Mouse (Mus musculus) layer of hippocampus, postnatal 14 days (tissue): ENCODE measurements around the gene Olfr1396. TPM values are rescaled to one million over a fixed set of nuclear protein-coding genes. Genes with fewer than 3 reads are reported as not detected.

Experiments used
- total RNA-seq, 2 experiments: library from RNA; stranded (reverse); gene quantifications; 2 replicates each; pipeline ENCODE4 v1.2.3; 2021

The Olfr1396 gene
- total RNA-seq, 2 experiments from 2014 or later, result not detected

Other genes with a start within 250 kb of the Olfr1396 start
- gene Irgm1, start 243.2 kb downstream of the Olfr1396 start, total RNA-seq, result 1 to 10 TPM; 4.2 to 5.2 TPM
- gene Gm5431, start 212.7 kb downstream of the Olfr1396 start, total RNA-seq, result under 1 TPM; 0.39 to 0.41 TPM
- 1 to 10 TPM in 1 of 2 experiments, under 1 TPM in 1; 0.81 to 1.2 TPM for gene Psme2b, start 168.7 kb downstream of the Olfr1396 start, total RNA-seq
- not detected for gene Olfr56, start 136.0 kb downstream of the Olfr1396 start, total RNA-seq
- 1 to 10 TPM in 1 of 2 experiments, under 1 TPM in 1; 0.52 to 1.6 TPM for gene 9930111J21Rik1, start 135.5 kb downstream of the Olfr1396 start, total RNA-seq
- gene Gm12185, start 122.6 kb downstream of the Olfr1396 start, total RNA-seq, result not detected
- gene Tgtp1, start 120.7 kb downstream of the Olfr1396 start, total RNA-seq, result under 1 TPM in 1 of 2 experiments, not detected in 1; 0.30 TPM
- 1 to 10 TPM in 1 of 2 experiments, under 1 TPM in 1; 0.91 to 1.4 TPM for gene 9930111J21Rik2, start 63.6 kb downstream of the Olfr1396 start, total RNA-seq
- gene Tgtp2, start 50.7 kb downstream of the Olfr1396 start, total RNA-seq, result not detected
- gene Ifi47, start 38.3 kb downstream of the Olfr1396 start, total RNA-seq, result under 1 TPM; 0.31 to 0.65 TPM
- gene Olfr1395, start 27.4 kb upstream of the Olfr1396 start, total RNA-seq, result not detected
- gene Olfr1394, start 39.5 kb upstream of the Olfr1396 start, total RNA-seq, result not detected
- under 1 TPM in 1 of 2 experiments, not detected in 1; 0.07 TPM for gene Btnl9, start 72.3 kb upstream of the Olfr1396 start, total RNA-seq
- 10 to 100 TPM; 28.2 to 35.5 TPM for gene Zfp62, start 88.4 kb upstream of the Olfr1396 start, total RNA-seq
- 10 to 100 TPM; 48.7 to 50.9 TPM for gene Mgat1, start 129.3 kb upstream of the Olfr1396 start, total RNA-seq
- under 1 TPM; 0.14 to 0.26 TPM for gene Olfr1393, start 163.4 kb upstream of the Olfr1396 start, total RNA-seq
- not detected for gene Olfr1392, start 170.4 kb upstream of the Olfr1396 start, total RNA-seq
- not detected for gene Olfr10, start 189.9 kb upstream of the Olfr1396 start, total RNA-seq
- not detected for gene Olfr1391, start 207.9 kb upstream of the Olfr1396 start, total RNA-seq
- gene Olfr1390, start 220.3 kb upstream of the Olfr1396 start, total RNA-seq, result not detected